Mouse (Mus musculus) neutrophil, adult 59 days (primary cell): ENCODE data around the gene Gm20747. TPM values are rescaled to one million over a fixed set of nuclear protein-coding genes. Genes with fewer than 3 reads are reported as not detected.

Experiments
- total RNA-seq, 2 experiments: library from RNA; stranded (reverse); gene quantifications; 1 replicate in 1 of 2; 2 replicates in 1 of 2; pipeline ENCODE4 v1.2.4; 2023

The Gm20747 gene
- total RNA-seq: not detected

GRCm38 (mm10) chrY:53418191-53418590 lies at the start of gene Gm20747:
Gm20747 (minus strand) TSS chrY:53418291.

